Mouse (Mus musculus): ENCODE measurements around the gene Chd4. TPM values are rescaled to one million over a fixed set of nuclear protein-coding genes. Genes with fewer than 3 reads are reported as not detected.

Chd4 gene
- 10 to 100 TPM; 59.3 to 68.3 TPM for polyA plus RNA-seq (2017; shearing (Covaris generic))

DNA sequence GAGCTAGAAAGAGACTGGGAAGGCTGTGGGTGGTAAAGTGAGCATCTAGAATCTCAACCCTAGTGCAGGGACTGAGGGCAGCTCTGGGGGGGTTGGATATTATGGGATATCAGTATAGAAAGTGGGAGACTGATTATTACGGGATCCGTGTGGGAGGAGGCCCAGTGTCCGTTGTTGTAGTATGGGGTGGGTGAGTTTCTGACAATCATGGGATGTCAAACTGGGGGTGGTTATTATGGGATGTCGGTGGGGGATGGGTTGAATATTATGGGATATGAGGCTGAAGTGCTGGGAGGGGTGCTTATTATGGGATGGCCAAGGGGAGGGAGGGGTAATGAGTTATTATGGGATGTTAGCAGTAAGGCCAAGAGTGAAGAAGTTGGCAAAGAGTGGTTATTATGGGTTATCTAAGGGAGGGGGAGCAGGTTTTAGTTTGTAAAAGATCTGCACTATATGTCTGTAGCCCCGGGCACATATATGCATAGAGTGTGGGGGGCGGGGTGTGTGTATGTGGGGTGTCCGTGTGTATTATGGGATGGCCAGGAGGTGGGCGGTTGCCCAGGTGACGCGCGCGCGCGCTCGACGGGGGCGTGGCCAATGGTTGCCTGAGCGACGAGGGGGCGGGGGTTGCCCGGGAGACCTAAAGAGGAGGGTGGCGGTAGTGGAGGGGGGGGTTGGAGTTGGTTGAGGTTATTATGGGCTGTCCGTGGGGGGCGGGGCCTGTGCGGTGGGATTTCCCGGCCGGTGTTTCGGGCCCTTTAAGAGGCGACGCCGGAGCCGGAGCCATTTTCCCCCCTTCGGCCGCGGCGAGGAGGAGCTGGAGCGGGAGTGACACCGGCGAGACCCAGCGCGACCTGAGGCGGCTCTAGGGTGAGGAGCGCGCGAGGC, at the start of gene Chd4:
Gene Chd4, plus strand, starts transcription at position 591 of the 888 bp plus-strand sequence.

DNA sequence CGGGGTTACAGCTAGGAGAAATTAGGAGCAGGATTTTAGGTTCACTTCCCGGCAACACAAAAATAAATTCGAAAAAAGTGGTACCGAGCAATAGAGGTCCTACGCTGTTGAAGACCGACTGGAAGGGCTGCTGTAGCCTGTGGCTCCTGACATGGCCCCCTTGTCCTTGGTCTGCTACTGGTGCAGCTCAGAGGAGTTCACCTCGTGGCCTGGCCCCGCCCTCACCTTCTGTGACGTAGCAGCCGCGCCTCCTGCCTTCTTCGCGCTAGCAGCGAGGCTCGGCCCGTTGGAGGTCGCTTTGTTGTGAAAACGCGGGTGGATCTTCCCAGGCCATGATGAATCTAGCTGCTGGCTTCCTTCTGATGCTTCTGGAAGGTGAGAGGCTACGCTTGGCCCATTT, 46.1 kb upstream of the Chd4 start, which contains the start of gene Acrbp:
Gene Acrbp, plus strand, starts transcription at position 12 of the 400 bp plus-strand sequence.

GRCm38 (mm10) chr6:125067571-125067995, 28.2 kb upstream of the Chd4 start, which contains the start of gene Lpar5:
TSS of gene Lpar5 (plus strand) at chr6:125067920.

GRCm38 (mm10) chr6:125131302-125132156, 35.7 kb downstream of the Chd4 start, which contains the start of gene Nop2:
TSS of gene Nop2 (plus strand) at chr6:125131909.

GRCm38 (mm10) chr6:125145001-125145400, 49.2 kb downstream of the Chd4 start, which contains the start of gene Iffo1:
TSS of gene Iffo1 (plus strand) at chr6:125145241.

DNA sequence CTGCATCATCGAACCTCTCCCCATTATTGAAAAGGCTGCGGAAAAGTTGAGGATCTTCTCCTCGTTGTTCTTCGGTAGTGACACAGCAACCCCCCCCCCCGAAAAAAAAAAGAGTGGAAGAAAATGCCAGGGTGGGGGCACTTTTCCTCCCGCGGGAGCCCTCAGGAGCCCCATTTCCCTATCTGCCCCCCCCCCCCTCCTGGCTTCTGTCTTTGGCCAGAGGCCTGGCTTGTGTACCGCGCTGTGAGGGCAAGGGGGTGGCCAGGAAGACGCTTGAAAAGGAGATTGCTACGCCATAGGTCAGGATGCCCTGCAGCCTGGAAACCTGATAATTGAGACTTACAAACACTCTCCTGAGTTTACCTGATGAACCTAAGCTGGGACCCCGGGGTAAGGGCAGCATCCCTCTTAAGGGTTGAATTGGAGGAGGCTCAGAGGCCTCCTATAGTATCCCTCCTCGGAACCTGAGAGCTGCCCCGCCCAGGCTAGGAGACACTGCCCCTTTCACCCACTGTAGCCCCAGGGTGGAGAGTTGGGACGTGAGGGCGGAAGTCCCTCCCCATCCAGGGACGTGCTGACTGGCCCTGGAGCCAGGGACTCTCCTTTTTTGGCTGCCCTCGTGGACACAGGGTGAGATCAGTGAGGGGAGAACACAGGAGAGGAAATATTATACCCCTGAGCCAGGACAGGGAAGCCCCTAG, 70.4 kb downstream of the Chd4 start, which contains the start of gene Gapdh:
Gene Gapdh, minus strand, starts transcription at position 417 of the 701 bp plus-strand sequence.

Other genes starting within 250 kb of the Chd4 start
- under 1 TPM; 0.09 to 0.49 TPM for gene P3h3, start 238.2 kb upstream of the Chd4 start, polyA plus RNA-seq (2017; shearing (Covaris generic))
- under 1 TPM; 0.26 to 0.48 TPM for gene Gpr162, start 232.0 kb upstream of the Chd4 start, polyA plus RNA-seq (2017; shearing (Covaris generic))
- gene Cd4, start 207.8 kb upstream of the Chd4 start, polyA plus RNA-seq (2017; shearing (Covaris generic)), result 100 to 1,000 TPM; 318 to 460 TPM
- gene Lag3, start 184.3 kb upstream of the Chd4 start, polyA plus RNA-seq (2017; shearing (Covaris generic)), result 10 to 100 TPM in 1 of 2 experiments, 1 to 10 TPM in 1; 7.9 to 13.9 TPM
- 10 to 100 TPM; 48.9 to 51.3 TPM for gene Ptms, start 175.9 kb upstream of the Chd4 start, polyA plus RNA-seq (2017; shearing (Covaris generic))
- 100 to 1,000 TPM; 180 to 204 TPM for gene Mlf2, start 164.6 kb upstream of the Chd4 start, polyA plus RNA-seq (2017; shearing (Covaris generic))
- 10 to 100 TPM; 63.1 to 67.0 TPM for gene Cops7a, start 130.4 kb upstream of the Chd4 start, polyA plus RNA-seq (2017; shearing (Covaris generic))
- under 1 TPM; 0.27 to 0.44 TPM for gene Pianp, start 99.3 kb upstream of the Chd4 start, polyA plus RNA-seq (2017; shearing (Covaris generic))
- 10 to 100 TPM; 61.9 to 62.5 TPM for gene Zfp384, start 86.8 kb upstream of the Chd4 start, polyA plus RNA-seq (2017; shearing (Covaris generic))
- 100 to 1,000 TPM in 1 of 2 experiments, 10 to 100 TPM in 1; 69.9 to 101 TPM for gene Ing4, start 56.2 kb upstream of the Chd4 start, polyA plus RNA-seq (2017; shearing (Covaris generic))
- gene Acrbp, start 46.3 kb upstream of the Chd4 start, polyA plus RNA-seq (2017; shearing (Covaris generic)), result 10 to 100 TPM; 11.4 to 13.3 TPM
- 10 to 100 TPM; 17.3 to 20.6 TPM for gene Lpar5, start 28.1 kb upstream of the Chd4 start, polyA plus RNA-seq (2017; shearing (Covaris generic))
- 10 to 100 TPM; 26.8 to 42.5 TPM for gene Nop2, start 35.9 kb downstream of the Chd4 start, polyA plus RNA-seq (2017; shearing (Covaris generic))
- gene Iffo1, start 49.3 kb downstream of the Chd4 start, polyA plus RNA-seq (2017; shearing (Covaris generic)), result 10 to 100 TPM; 20.1 to 25.5 TPM
- gene Gapdh, start 70.5 kb downstream of the Chd4 start, polyA plus RNA-seq (2017; shearing (Covaris generic)), result 100 to 1,000 TPM; 334 to 346 TPM
- 10 to 100 TPM; 31.2 to 32.5 TPM for gene Ncapd2, start 95.7 kb downstream of the Chd4 start, polyA plus RNA-seq (2017; shearing (Covaris generic))
- 100 to 1,000 TPM; 101 to 117 TPM for gene Mrpl51, start 95.8 kb downstream of the Chd4 start, polyA plus RNA-seq (2017; shearing (Covaris generic))
- gene Vamp1, start 119.6 kb downstream of the Chd4 start, polyA plus RNA-seq (2017; shearing (Covaris generic)), result 10 to 100 TPM; 38.0 to 43.4 TPM
- 100 to 1,000 TPM in 1 of 2 experiments, 10 to 100 TPM in 1; 87.5 to 133 TPM for gene Tapbpl, start 135.9 kb downstream of the Chd4 start, polyA plus RNA-seq (2017; shearing (Covaris generic))
- gene Cd27, start 141.0 kb downstream of the Chd4 start, polyA plus RNA-seq (2017; shearing (Covaris generic)), result 100 to 1,000 TPM; 384 to 542 TPM
- gene Tuba3a, start 190.1 kb downstream of the Chd4 start, polyA plus RNA-seq (2017; shearing (Covaris generic)), result 1 to 10 TPM in 1 of 2 experiments, under 1 TPM in 1; 0.71 to 1.2 TPM
- gene Ltbr, start 217.9 kb downstream of the Chd4 start, polyA plus RNA-seq (2017; shearing (Covaris generic)), result 1 to 10 TPM in 1 of 2 experiments, under 1 TPM in 1; 0.50 to 2.3 TPM
- under 1 TPM; 0.08 to 0.23 TPM for gene Scnn1a, start 224.7 kb downstream of the Chd4 start, polyA plus RNA-seq (2017; shearing (Covaris generic))